Mouse (Mus musculus): Measurements from ENCODE around the gene Serpina1b. TPM values are rescaled to one million over a fixed set of nuclear protein-coding genes. Genes with fewer than 3 reads are reported as not detected.

Gene Serpina1b
- polyA plus RNA-seq, 1 experiment from 2014 or later = 8.0 TPM

GRCm38 (mm10) chr12:103706113-103706512, 124.1 kb downstream of the Serpina1b start:
- no peak for ATAC-seq (ENCODE audit: low FRiP score, low TSS enrichment)
- WGBS = 70% methylated on average over 4 of the region's 4 CpGs

DNA sequence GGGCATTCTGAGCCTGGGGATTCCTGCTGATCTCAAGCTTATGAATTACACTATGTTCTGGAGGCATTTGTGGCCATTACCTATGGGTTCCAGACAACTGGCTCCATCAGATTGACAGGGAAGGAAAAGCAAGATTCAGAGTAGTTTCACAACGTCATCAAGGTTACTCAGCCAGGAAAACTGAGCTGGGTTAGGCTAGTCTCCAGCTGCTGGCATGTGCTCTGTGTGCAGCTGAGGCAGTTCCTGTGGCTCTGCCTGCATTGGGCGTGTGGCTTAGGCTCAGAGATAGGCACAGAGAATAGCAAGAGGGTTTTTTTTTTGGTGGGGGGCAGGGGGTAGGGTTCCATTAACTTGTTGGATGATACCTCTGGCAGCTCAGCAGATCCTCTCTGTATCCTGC, 124.6 kb downstream of the Serpina1b start:
- ATAC-seq (ENCODE audit: low FRiP score, low TSS enrichment) = no peak
- no peak overlapping the region for H3K9ac ChIP-seq (replicated peaks; ENCODE audit: low read length)
- WGBS = 53% methylated on average over 2 of the region's 2 CpGs
- H3K4me2 ChIP-seq (replicated peaks; ENCODE audit: low read depth, low read length) = no peak overlapping the region
- H3K4me1 ChIP-seq (ENCODE audit: insufficient read depth, low read length) = no peaks in the 10 kb centered on the region
- no peaks in the 10 kb centered on the region for H3K27me3 ChIP-seq (ENCODE audit: insufficient read depth, low read length)
- H3K36me3 ChIP-seq (ENCODE audit: insufficient read depth, low read length) = no peaks in the 10 kb centered on the region
- no peaks in the 10 kb centered on the region for H3K9me3 ChIP-seq (ENCODE audit: low read length)
- H3K4me3 ChIP-seq (ENCODE audit: low read length) = no peak overlapping the region
- no peak overlapping the region for H3K27ac ChIP-seq (ENCODE audit: low read length)

More at GRCm38 (mm10) chr12:103706113-103706512, 124.1 kb downstream of the Serpina1b start:
- no peak overlapping the region for H3K4me3 ChIP-seq (ENCODE audit: low read length)
- H3K27ac ChIP-seq (ENCODE audit: low read length) = no peak overlapping the region
- H3K27me3 ChIP-seq (ENCODE audit: insufficient read depth, low read length) = no peaks in the 10 kb centered on the region
- H3K4me1 ChIP-seq (ENCODE audit: insufficient read depth, low read length) = no peaks in the 10 kb centered on the region
- H3K9me3 ChIP-seq (ENCODE audit: low read length) = no peaks in the 10 kb centered on the region
- no peak overlapping the region for H3K4me2 ChIP-seq (replicated peaks; ENCODE audit: low read depth, low read length)
- no peaks in the 10 kb centered on the region for H3K36me3 ChIP-seq (ENCODE audit: insufficient read depth, low read length)
- H3K9ac ChIP-seq (replicated peaks; ENCODE audit: low read length) = no peak overlapping the region

DNA sequence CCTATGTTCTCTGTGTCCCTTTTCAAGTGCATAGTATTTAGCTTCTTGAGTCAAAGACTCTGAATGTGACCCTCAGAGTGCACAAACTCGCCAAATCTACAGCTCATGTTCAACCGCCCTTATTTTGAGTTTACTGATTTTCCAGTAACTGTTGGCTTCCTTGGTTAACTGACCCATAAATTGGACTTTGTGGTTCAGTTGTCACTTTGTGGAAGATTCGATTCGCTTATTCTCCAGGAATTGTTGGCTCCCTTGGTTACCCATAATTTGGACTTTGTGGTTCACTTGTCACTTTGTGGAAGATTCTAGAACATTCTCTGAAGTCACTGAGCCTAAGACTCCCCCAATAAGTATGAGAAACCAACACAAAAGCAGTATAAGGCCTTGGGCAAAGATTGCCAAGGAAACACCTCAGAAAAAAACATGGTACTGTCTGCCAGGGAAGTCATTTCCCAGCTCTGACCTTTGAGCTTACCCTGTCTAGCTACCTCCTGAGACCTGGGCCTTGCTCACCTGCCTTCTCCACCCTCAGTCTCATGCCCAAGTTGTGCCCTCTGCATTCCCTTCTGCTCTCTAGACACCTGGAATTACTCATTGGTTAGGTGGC, 129.9 kb downstream of the Serpina1b start:
- Histone ChIP-seq H3K36me3 (ENCODE audit: insufficient read depth, low read length) (no peaks in the 10 kb centered on the region), H3K27me3 (ENCODE audit: insufficient read depth, low read length) (no peaks in the 10 kb centered on the region), H3K9me3 (ENCODE audit: low read length) (no peaks in the 10 kb centered on the region), H3K4me2 (replicated peaks; ENCODE audit: low read depth, low read length) (no peak overlapping the region), H3K27ac (ENCODE audit: low read length) (no peak overlapping the region), H3K9ac (replicated peaks; ENCODE audit: low read length) (no peak overlapping the region), H3K4me3 (ENCODE audit: low read length) (no peak overlapping the region), H3K4me1 (ENCODE audit: insufficient read depth, low read length) (no peaks in the 10 kb centered on the region)
- WGBS = 68% methylated on average over 4 of the region's 4 CpGs
- no peak for ATAC-seq (ENCODE audit: low FRiP score, low TSS enrichment)

DNA sequence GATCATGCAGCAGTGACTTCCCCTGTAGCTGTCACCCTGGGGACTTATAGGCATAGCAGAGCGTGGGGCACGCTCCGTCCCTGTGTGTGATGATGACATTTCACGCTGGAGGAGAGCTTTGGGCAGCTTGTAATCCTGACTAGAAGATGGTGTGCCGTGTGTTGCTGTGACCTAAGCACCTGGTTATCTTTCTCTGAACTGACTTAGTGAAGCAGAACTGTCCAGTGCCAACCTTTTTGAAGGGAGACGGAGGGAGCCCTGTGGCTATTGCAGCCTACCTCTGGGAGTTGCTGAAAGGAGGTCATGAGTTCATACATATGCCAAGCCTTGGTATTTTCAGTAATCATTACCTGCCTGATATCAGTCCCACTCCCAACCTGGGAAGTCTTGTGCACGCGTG, 134.7 kb downstream of the Serpina1b start, which contains the start of gene Serpina1f:
Serpina1f (minus strand) TSS at position 101 of the 400 bp plus-strand sequence.
- Histone ChIP-seq H3K27ac (ENCODE audit: low read length) (no peak within 1 kb of the TSS), H3K36me3 (ENCODE audit: insufficient read depth, low read length) (no peaks in the 10 kb centered on the region), H3K9ac (replicated peaks; ENCODE audit: low read length) (no peak within 1 kb of the TSS), H3K4me2 (replicated peaks; ENCODE audit: low read depth, low read length) (no peak within 1 kb of the TSS), H3K27me3 (ENCODE audit: insufficient read depth, low read length) (no peaks in the 10 kb centered on the region), H3K9me3 (ENCODE audit: low read length) (no peaks in the 10 kb centered on the region), H3K4me3 (ENCODE audit: low read length) (no peak within 1 kb of the TSS), H3K4me1 (ENCODE audit: insufficient read depth, low read length) (no peaks in the 10 kb centered on the region)
- no peak for ATAC-seq (ENCODE audit: low FRiP score, low TSS enrichment)
- whole genome bisulfite sequencing = 79% methylated on average over 8 of the region's 8 CpGs

DNA sequence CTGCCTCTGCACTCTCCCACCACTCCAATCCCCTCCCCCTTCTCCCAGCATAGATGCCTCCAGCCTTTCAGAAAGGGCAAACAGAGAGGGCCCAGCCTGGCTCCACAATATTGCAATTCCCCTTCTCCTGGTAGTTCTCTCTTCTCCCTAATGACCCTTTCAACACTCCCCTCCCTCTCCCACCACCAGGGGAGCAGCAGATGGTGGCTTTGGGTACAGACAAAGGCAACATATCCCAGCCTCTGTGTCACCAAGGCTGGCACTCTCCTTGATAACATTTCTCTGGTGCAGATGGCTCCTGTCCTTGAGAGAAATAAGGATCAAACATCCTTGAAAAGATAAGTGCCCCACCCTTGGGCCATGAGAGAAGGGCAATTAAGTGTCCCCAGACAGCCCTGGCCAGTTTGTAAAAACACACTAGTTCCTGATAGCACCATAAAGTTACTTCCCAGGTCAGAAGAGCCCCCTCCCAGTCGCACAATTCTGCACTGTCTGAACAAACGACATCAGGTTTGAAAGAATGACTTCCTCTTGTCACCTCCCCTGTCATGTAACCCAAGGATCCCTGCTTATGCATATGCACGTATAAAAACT, 141.9 kb downstream of the Serpina1b start:
- no peak overlapping the region for H3K4me3 ChIP-seq (ENCODE audit: low read length)
- H3K27ac ChIP-seq (ENCODE audit: low read length) = no peak overlapping the region
- 6% methylated on average over 3 of the region's 3 CpGs for WGBS
- H3K27me3 ChIP-seq (ENCODE audit: insufficient read depth, low read length) = no peaks in the 10 kb centered on the region
- H3K36me3 ChIP-seq (ENCODE audit: insufficient read depth, low read length) = no peaks in the 10 kb centered on the region
- H3K4me1 ChIP-seq (ENCODE audit: insufficient read depth, low read length) = no peaks in the 10 kb centered on the region
- no peak overlapping the region for H3K9ac ChIP-seq (replicated peaks; ENCODE audit: low read length)
- no peak for ATAC-seq (ENCODE audit: low FRiP score, low TSS enrichment)
- H3K4me2 ChIP-seq (replicated peaks; ENCODE audit: low read depth, low read length) = no peak overlapping the region
- H3K9me3 ChIP-seq (ENCODE audit: low read length) = no peaks in the 10 kb centered on the region

DNA sequence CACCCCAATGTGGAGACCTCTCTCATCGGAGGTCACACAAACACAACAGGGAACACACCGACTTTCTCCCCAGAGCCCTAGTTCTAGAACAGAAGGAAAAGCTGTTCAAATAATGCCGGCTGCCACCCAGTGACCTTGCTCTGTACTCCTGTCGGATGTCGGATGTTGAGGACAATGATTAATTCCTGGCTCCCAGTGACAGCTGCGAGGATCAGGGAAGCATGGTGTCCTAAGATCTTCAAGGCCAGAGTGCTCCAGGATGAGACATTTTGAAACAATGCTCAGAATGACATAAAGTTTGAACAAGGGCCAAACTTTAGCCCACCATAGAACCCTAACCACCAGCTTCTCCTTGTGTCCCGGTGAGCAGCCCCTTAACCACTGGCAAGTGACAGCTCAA, 143.2 kb downstream of the Serpina1b start:
- no peaks in the 10 kb centered on the region for H3K4me1 ChIP-seq (ENCODE audit: insufficient read depth, low read length)
- no peaks in the 10 kb centered on the region for H3K9me3 ChIP-seq (ENCODE audit: low read length)
- WGBS = 32% methylated on average over 7 of the region's 7 CpGs
- no peak overlapping the region for H3K4me3 ChIP-seq (ENCODE audit: low read length)
- H3K9ac ChIP-seq (replicated peaks; ENCODE audit: low read length) = no peak overlapping the region
- H3K36me3 ChIP-seq (ENCODE audit: insufficient read depth, low read length) = no peaks in the 10 kb centered on the region
- H3K27ac ChIP-seq (ENCODE audit: low read length) = no peak overlapping the region
- no peak overlapping the region for H3K4me2 ChIP-seq (replicated peaks; ENCODE audit: low read depth, low read length)
- ATAC-seq (ENCODE audit: low FRiP score, low TSS enrichment) = no peak
- no peaks in the 10 kb centered on the region for H3K27me3 ChIP-seq (ENCODE audit: insufficient read depth, low read length)

GRCm38 (mm10) chr12:103686050-103686449, 144.1 kb downstream of the Serpina1b start:
- Histone ChIP-seq H3K4me2 (replicated peaks; ENCODE audit: low read depth, low read length) (no peak overlapping the region), H3K27me3 (ENCODE audit: insufficient read depth, low read length) (no peaks in the 10 kb centered on the region), H3K36me3 (ENCODE audit: insufficient read depth, low read length) (no peaks in the 10 kb centered on the region), H3K9me3 (ENCODE audit: low read length) (no peaks in the 10 kb centered on the region), H3K9ac (replicated peaks; ENCODE audit: low read length) (no peak overlapping the region), H3K4me1 (ENCODE audit: insufficient read depth, low read length) (no peaks in the 10 kb centered on the region), H3K27ac (ENCODE audit: low read length) (no peak overlapping the region), H3K4me3 (ENCODE audit: low read length) (no peak overlapping the region)
- 75% methylated on average over 3 of the region's 3 CpGs for WGBS
- ATAC-seq (ENCODE audit: low FRiP score, low TSS enrichment) = no peak

- Histone ChIP-seq H3K4me1 (ENCODE audit: insufficient read depth, low read length) (no peaks in the 10 kb centered on the region), H3K36me3 (ENCODE audit: insufficient read depth, low read length) (no peaks in the 10 kb centered on the region), H3K9ac (replicated peaks; ENCODE audit: low read length) (no peak overlapping the region), H3K4me2 (replicated peaks; ENCODE audit: low read depth, low read length) (no peak overlapping the region), H3K9me3 (ENCODE audit: low read length) (no peaks in the 10 kb centered on the region), H3K27me3 (ENCODE audit: insufficient read depth, low read length) (no peaks in the 10 kb centered on the region), H3K4me3 (ENCODE audit: low read length) (no peak overlapping the region), H3K27ac (ENCODE audit: low read length) (no peak overlapping the region)
- 78% methylated on average over 3 of the region's 3 CpGs for WGBS
- no peak for ATAC-seq (ENCODE audit: low FRiP score, low TSS enrichment)
Observed at GRCm38 (mm10) chr12:103685386-103685785, 144.8 kb downstream of the Serpina1b start.

- no peaks in the 10 kb centered on the region for H3K27me3 ChIP-seq (ENCODE audit: insufficient read depth, low read length)
- no peak overlapping the region for H3K4me3 ChIP-seq (ENCODE audit: low read length)
- no peaks in the 10 kb centered on the region for H3K36me3 ChIP-seq (ENCODE audit: insufficient read depth, low read length)
- H3K9ac ChIP-seq (replicated peaks; ENCODE audit: low read length) = no peak overlapping the region
- WGBS = 14% methylated on average over 4 of the region's 4 CpGs
- no peak overlapping the region for H3K27ac ChIP-seq (ENCODE audit: low read length)
- ATAC-seq (ENCODE audit: low FRiP score, low TSS enrichment) = no peak
- no peaks in the 10 kb centered on the region for H3K4me1 ChIP-seq (ENCODE audit: insufficient read depth, low read length)
- no peaks in the 10 kb centered on the region for H3K9me3 ChIP-seq (ENCODE audit: low read length)
- H3K4me2 ChIP-seq (replicated peaks; ENCODE audit: low read depth, low read length) = no peak overlapping the region
Observed at GRCm38 (mm10) chr12:103683775-103684174, 146.4 kb downstream of the Serpina1b start.

- Histone ChIP-seq H3K4me2 (replicated peaks; ENCODE audit: low read depth, low read length) (no peak overlapping the region), H3K27ac (ENCODE audit: low read length) (no peak overlapping the region), H3K9ac (replicated peaks; ENCODE audit: low read length) (no peak overlapping the region), H3K27me3 (ENCODE audit: insufficient read depth, low read length) (no peaks in the 10 kb centered on the region), H3K36me3 (ENCODE audit: insufficient read depth, low read length) (no peaks in the 10 kb centered on the region), H3K9me3 (ENCODE audit: low read length) (no peaks in the 10 kb centered on the region), H3K4me3 (ENCODE audit: low read length) (no peak overlapping the region), H3K4me1 (ENCODE audit: insufficient read depth, low read length) (no peaks in the 10 kb centered on the region)
- no peak for ATAC-seq (ENCODE audit: low FRiP score, low TSS enrichment)
- 63% methylated on average over 2 of the region's 2 CpGs for WGBS
Observed at GRCm38 (mm10) chr12:103681739-103682138, 148.4 kb downstream of the Serpina1b start.

All from kidney, embryonic 16.5 days (tissue).